Mouse (Mus musculus) G1E-ER4 (cell line): ENCODE results near the gene D430042O09Rik. TPM values are rescaled to one million over a fixed set of nuclear protein-coding genes. Genes with fewer than 3 reads are reported as not detected.

ENCODE experiments used
- GATA1 ChIP-seq: IDR thresholded peaks from one replicate; pipeline ENCODE4 v1.8.0; 2012; ENCODE audit warnings: low read length, inconsistent platforms
- polyA plus RNA-seq: library from polyadenylated mRNA; stranded (reverse); fragments of >175 nt; gene quantifications from 2 replicates; pipeline ENCODE4 v1.2.3, GENCODE M21; 2012

D430042O09Rik gene
- 3.5 and 5.1 TPM in 2 replicates for polyA plus RNA-seq

- TF ChIP-seq GATA1: no peak
Observed at GRCm38 (mm10) chr7:125707593-125708022, at the start of gene D430042O09Rik, which contains the start of gene Gtf3c1. Gene D430042O09Rik, plus strand, starts transcription at chr7:125707888. Gene Gtf3c1, minus strand, starts transcription at chr7:125707780.

DNA sequence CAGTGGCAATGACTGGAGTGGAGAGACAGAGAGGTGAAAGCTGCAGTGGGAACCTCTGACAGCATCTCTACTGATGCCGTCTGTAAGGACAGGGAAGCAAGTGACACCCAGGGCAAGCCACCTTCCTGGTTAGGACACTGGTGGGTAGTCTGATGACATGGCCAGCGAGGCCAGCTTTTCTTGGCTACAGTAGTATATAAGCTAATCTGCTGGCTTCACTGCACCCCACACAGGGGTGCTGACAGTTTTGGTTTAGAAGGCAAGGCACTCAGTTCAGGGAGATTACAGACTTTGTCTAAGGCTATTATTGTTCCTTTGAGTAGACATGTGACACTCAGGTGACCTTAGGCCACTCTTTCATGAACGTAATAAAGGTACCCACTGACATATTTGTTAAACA lies 44.0 kb upstream of the D430042O09Rik start:
- TF ChIP-seq GATA1: no peak

- no peak for TF ChIP-seq GATA1
Observed at GRCm38 (mm10) chr7:125670865-125671264, 36.8 kb upstream of the D430042O09Rik start.

DNA sequence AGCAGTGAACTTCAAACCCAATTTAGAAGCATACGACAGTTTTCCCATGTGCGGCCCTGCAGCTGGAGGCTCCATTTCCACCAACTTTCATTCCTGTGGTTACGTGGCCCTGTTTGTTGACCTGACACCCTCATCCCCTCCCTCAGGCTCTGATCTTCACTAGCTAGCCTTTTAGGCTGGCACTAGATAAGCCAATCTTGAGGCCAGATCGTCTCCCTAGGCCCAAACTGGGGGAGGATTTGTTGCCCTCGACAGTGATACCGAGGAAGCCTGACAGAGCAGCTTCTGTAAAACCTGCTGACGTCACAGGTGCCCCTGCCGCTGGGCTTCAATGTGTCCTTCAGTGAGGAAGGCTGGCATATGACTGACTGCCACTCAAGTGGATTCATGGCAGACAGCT lies 36.3 kb upstream of the D430042O09Rik start:
- TF ChIP-seq GATA1: no peak

GRCm38 (mm10) chr7:125674916-125675315 lies 32.8 kb upstream of the D430042O09Rik start:
- no peak for TF ChIP-seq GATA1

GRCm38 (mm10) chr7:125678756-125679155 lies 28.9 kb upstream of the D430042O09Rik start:
- no peak for TF ChIP-seq GATA1

DNA sequence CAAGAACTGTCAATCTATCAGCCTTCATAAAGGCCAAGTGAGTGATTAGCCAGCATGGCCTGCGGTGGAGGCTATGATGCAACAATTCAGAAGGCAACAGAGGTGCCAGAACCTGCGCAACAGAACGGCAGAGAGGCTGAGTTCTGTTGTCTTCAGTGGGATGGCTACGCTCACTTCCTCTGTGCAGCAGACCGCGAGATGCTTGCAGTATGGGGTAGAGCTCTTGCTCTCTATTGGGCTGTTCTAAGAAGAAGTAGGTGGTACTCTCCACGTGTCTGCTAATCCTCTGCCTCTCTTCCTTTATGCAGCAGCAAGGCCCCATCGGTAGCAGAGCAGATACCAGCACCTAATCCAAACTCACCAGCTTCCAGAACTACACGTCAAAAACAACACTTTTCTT lies 27.8 kb upstream of the D430042O09Rik start:
- no peak for TF ChIP-seq GATA1

DNA sequence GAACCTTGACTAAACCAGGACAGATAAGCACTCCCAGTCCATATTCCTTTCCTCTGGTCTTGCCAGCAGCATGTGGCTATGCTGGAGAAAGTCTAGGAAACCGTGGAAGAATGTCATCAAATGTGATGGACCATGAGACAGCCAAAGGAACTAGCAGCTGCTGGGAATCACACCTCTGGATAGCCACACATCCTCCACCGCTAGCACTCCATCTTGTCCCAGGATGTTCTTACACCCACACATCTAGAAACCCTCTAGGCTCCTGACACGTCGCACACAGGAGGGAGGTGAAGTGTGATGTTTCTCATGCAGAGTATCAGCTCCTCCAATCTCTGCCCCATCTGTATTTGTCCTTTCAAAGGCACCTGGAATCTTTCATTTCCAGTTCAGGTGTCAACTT lies 17.2 kb upstream of the D430042O09Rik start:
- TF ChIP-seq GATA1: no peak

DNA sequence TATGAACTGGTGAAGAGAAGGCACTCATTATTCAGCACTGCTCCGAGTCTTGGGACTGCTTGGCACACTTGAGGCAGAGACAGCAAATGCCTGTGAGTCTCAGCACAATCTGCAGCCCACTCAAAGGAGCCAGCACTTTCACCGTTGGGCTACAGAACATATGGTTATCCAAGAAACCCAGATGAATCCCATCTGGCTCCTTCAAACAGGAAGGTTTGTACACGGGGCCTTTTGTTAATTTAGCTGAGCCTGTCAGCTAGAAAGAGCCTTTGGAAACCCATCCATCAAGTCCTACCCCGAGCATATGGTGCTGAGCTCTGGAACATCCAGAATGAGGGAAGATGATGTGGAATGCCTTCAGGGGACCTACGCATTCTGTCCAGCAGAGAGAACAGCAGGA lies 13.6 kb upstream of the D430042O09Rik start:
- no peak for TF ChIP-seq GATA1

GRCm38 (mm10) chr7:125702791-125703190 lies 4.9 kb upstream of the D430042O09Rik start:
- no peak for TF ChIP-seq GATA1

DNA sequence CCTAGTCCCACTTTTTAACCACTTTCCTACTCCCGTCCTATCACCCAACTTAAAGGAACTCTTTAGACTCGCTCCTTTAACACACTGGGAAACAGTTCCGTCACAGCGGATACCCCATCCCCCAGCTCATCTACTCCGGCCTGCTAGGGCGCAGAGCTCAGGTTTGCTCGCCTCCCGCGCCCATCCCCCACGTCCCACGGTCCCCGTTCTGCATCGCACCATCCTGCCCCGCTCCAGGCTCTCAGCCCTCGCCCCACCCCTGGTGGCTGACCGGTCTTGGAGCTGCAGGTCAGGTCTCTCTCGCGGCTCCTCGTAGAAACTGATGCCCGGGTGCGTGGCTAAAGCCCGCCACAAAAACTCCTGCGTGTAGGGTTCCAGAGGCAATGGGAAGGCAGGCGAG lies 502 bp upstream of the D430042O09Rik start:
- no peak for TF ChIP-seq GATA1

DNA sequence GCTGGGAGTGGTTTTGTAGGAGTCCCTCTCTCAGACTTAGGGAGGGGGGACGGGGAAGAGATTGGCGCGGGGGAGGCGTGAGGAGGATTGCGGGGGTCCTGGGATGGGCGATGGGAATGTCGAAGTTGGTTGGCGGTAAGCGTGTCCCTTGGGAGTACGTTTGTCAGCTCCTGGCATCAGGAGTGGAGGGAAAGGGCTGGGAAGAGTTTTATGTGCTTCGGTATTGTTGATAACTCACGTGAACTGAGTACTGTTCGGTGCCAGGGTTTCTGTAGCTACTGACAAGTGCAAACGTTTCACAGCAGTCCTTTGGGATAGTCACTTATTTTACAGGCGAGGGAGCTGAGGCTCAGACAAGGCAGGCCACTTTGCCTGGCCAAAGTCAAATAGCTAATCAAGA lies 412 bp downstream of the D430042O09Rik start:
- TF ChIP-seq GATA1: no peak

- TF ChIP-seq GATA1: no peak
Observed at GRCm38 (mm10) chr7:125714803-125715202, 7.1 kb downstream of the D430042O09Rik start.

DNA sequence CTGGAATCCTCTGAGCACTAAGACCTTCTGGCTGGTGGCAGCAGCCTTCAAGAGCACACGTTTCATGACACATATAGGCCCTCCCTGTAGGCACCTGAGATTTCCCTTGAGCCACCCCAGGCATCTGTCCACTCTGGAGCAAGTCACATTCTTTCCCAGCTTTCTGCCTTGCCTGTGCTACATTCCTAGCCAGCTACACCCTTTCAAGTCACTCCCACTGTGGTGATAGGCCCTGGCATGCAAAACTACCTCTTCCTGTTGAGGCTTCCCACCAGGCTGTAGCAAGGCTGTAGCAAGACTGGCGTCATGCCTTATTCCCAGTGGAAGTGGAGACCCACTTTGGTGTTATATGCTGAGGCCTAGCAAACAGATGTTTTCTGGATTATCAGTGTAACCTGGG lies 9.0 kb downstream of the D430042O09Rik start:
- TF ChIP-seq GATA1: no peak

GRCm38 (mm10) chr7:125717612-125718011 lies 9.9 kb downstream of the D430042O09Rik start:
- no peak for TF ChIP-seq GATA1

DNA sequence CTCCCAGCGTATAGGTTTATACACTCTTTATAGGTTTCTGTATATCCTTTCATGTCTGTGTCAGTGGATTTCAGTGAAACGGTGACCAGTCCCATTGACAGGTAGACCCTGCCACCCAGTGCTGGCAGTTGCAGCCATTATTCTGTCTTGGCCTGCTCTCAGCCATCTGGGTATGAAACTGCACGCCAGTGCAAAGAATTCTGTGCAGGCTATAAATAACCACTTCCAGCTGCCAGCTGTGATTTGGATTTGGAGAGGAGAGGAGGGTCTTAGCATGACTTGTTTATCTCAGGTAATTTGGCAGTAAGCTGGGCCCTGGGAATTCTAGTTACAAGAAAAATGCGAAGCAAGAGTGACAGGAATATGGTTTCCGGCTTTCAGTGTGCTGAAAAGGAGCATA lies 12.7 kb downstream of the D430042O09Rik start:
- TF ChIP-seq GATA1: no peak

DNA sequence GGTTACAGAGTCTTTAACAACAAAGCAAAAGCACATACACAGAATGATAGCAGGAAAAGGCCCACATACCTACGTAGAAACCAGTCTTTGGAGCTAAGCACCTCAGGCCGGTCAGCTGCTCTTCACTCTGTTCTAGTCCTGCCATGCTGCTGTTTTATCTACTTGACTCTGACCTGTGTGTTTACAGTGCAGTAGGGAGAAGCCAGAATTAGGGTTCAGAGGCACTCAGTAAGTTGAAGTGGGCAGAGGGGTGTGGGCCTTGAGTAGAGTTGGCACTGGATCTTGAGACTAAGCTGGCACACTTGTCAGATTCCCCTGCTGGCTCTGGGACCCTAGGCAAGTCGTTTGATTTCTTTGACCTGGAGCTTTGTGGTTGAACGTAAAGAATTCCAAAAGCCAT lies 13.3 kb downstream of the D430042O09Rik start:
- TF ChIP-seq GATA1: no peak

- no peak for TF ChIP-seq GATA1
Observed at GRCm38 (mm10) chr7:125722127-125722526, 14.4 kb downstream of the D430042O09Rik start.
